Mouse (Mus musculus): Measurements from ENCODE around the gene Sept5.

Gene Sept5

GRCm38 (mm10) chr16:18611752-18612151 is 18.0 kb downstream of the Sept5 start:
- DNase-seq (ENCODE audit: low read depth, low spot score): no peak

- no peak for DNase-seq (ENCODE audit: low read depth, low spot score)
Observed at GRCm38 (mm10) chr16:18609099-18609498, 20.7 kb downstream of the Sept5 start.

- DNase-seq (ENCODE audit: low read depth, low spot score): no peak
Observed at GRCm38 (mm10) chr16:18608226-18608625, 21.5 kb downstream of the Sept5 start.

GRCm38 (mm10) chr16:18605705-18606104 is 24.0 kb downstream of the Sept5 start:
- DNase-seq (ENCODE audit: low read depth, low spot score): no peak

GRCm38 (mm10) chr16:18604267-18604701 is 25.5 kb downstream of the Sept5 start:
- no peak for DNase-seq (ENCODE audit: low read depth, low spot score)

GRCm38 (mm10) chr16:18601447-18601846 is 28.3 kb downstream of the Sept5 start:
- DNase-seq (ENCODE audit: low read depth, low spot score): no peak

- DNase-seq (ENCODE audit: low read depth, low spot score): no peak
Observed at GRCm38 (mm10) chr16:18598006-18598405, 31.7 kb downstream of the Sept5 start.

GRCm38 (mm10) chr16:18596255-18596654 is 33.5 kb downstream of the Sept5 start:
- DNase-seq (ENCODE audit: low read depth, low spot score): no peak

GRCm38 (mm10) chr16:18593930-18594329 is 35.8 kb downstream of the Sept5 start:
- DNase-seq (ENCODE audit: low read depth, low spot score): no peak

GRCm38 (mm10) chr16:18591047-18592018 is 38.4 kb downstream of the Sept5 start:
- DNase-seq (ENCODE audit: low read depth, low spot score): no peak

GRCm38 (mm10) chr16:18589804-18590790 is 39.7 kb downstream of the Sept5 start, which contains the start of gene Tbx1:
Tbx1 (minus strand) TSS chr16:18590671.
- no peak for DNase-seq (ENCODE audit: low read depth, low spot score)

GRCm38 (mm10) chr16:18589080-18589621 is 40.6 kb downstream of the Sept5 start:
- DNase-seq (ENCODE audit: low read depth, low spot score): no peak

GRCm38 (mm10) chr16:18588738-18589055 is 41.1 kb downstream of the Sept5 start:
- no peak for DNase-seq (ENCODE audit: low read depth, low spot score)

- no peak for DNase-seq (ENCODE audit: low read depth, low spot score)
Observed at GRCm38 (mm10) chr16:18587847-18588737, 41.7 kb downstream of the Sept5 start.

- no peak for DNase-seq (ENCODE audit: low read depth, low spot score)
Observed at GRCm38 (mm10) chr16:18586906-18587546, 42.7 kb downstream of the Sept5 start.

GRCm38 (mm10) chr16:18586076-18586905 is 43.5 kb downstream of the Sept5 start:
- no peak for DNase-seq (ENCODE audit: low read depth, low spot score)

GRCm38 (mm10) chr16:18585676-18586075 is 44.1 kb downstream of the Sept5 start:
- no peak for DNase-seq (ENCODE audit: low read depth, low spot score)

- DNase-seq (ENCODE audit: low read depth, low spot score): no peak
Observed at GRCm38 (mm10) chr16:18584901-18585510, 44.7 kb downstream of the Sept5 start.

All from brain, embryonic 18.5 days (tissue).